28 mouse cellular contexts compared by ENCODE assay signal in the genomic region with DNA sequence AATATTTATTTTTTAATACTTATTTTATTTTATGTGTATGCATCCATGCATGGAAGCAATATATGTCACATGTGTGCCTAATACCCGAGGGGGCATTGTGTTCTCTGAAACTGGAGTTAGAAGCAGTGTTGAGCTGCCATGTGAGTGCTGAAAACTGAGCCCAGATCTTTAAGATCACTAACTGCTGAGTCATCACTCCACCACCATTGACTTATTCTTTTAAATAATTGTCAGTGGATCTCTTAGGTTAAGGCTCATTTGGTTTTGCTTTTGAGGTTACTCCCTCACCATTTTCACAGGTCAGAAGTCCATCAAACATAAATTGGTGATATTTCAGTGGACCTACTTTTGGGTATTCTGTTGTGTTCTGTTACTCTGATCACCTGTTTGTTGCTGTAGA.
"Had no signal": no experiment of that assay in that cellular context is flagged by ENCODE, and none has a peak within 500 bp of the region (broad histone marks: within the 10 kb centered on the region; RNA-seq: fewer than 3 reads in every experiment).

No protein-coding gene starts in this region.

- H3K4me1 ChIP-seq: embryonic facial prominence, embryonic 10.5 days; embryonic facial prominence, embryonic 12.5 days; embryonic facial prominence, embryonic 13.5 days; embryonic facial prominence, embryonic 15.5 days; forebrain, embryonic 10.5 days; forebrain, embryonic 12.5 days; forebrain, embryonic 13.5 days; forebrain, embryonic 15.5 days; heart, embryonic 10.5 days had no signal

- H3K36me3 ChIP-seq: embryonic facial prominence, embryonic 10.5 days; embryonic facial prominence, embryonic 12.5 days; embryonic facial prominence, embryonic 13.5 days; embryonic facial prominence, embryonic 15.5 days; forebrain, embryonic 10.5 days; forebrain, embryonic 12.5 days; forebrain, embryonic 15.5 days; heart, embryonic 10.5 days had no signal

- H3K27ac ChIP-seq: embryonic facial prominence, embryonic 10.5 days; embryonic facial prominence, embryonic 12.5 days; embryonic facial prominence, embryonic 13.5 days; embryonic facial prominence, embryonic 15.5 days; forebrain, embryonic 10.5 days; forebrain, embryonic 12.5 days; forebrain, embryonic 13.5 days; forebrain, embryonic 15.5 days; gastrocnemius, adult 2 months; heart, adult 2 months; heart, embryonic 10.5 days had no signal

- H3K9ac ChIP-seq: embryonic facial prominence, embryonic 12.5 days; embryonic facial prominence, embryonic 13.5 days; embryonic facial prominence, embryonic 15.5 days; forebrain, embryonic 12.5 days; forebrain, embryonic 13.5 days; forebrain, embryonic 15.5 days; forebrain, postnatal 0 days had no signal

- H3K27me3 ChIP-seq: embryonic facial prominence, embryonic 12.5 days; embryonic facial prominence, embryonic 13.5 days; embryonic facial prominence, embryonic 15.5 days; forebrain, embryonic 12.5 days; forebrain, embryonic 13.5 days; forebrain, embryonic 15.5 days had no signal

- H3K4me3 ChIP-seq: embryonic facial prominence, embryonic 10.5 days; embryonic facial prominence, embryonic 12.5 days; embryonic facial prominence, embryonic 13.5 days; embryonic facial prominence, embryonic 15.5 days; erythroblast, embryonic 14.5 days; forebrain, embryonic 10.5 days; forebrain, embryonic 12.5 days; forebrain, embryonic 13.5 days; forebrain, embryonic 15.5 days; gastrocnemius, adult 2 months; heart, adult 2 months; heart, embryonic 10.5 days had no signal

- ATAC-seq: forebrain, embryonic 13.5 days; forebrain, embryonic 14.5 days; forebrain, embryonic 15.5 days; forebrain, embryonic 16.5 days; forebrain, postnatal 0 days had no signal

- H3K9me3 ChIP-seq: embryonic facial prominence, embryonic 10.5 days; embryonic facial prominence, embryonic 12.5 days; embryonic facial prominence, embryonic 13.5 days; embryonic facial prominence, embryonic 15.5 days; forebrain, embryonic 10.5 days; forebrain, embryonic 12.5 days; forebrain, embryonic 13.5 days; forebrain, embryonic 15.5 days; heart, embryonic 10.5 days had no signal

- H3K4me2 ChIP-seq: embryonic facial prominence, embryonic 12.5 days; embryonic facial prominence, embryonic 13.5 days; embryonic facial prominence, embryonic 15.5 days; forebrain, embryonic 12.5 days; forebrain, embryonic 13.5 days; forebrain, embryonic 15.5 days; heart, embryonic 11.5 days had no signal

- DNase-seq: cerebellum, adult 9-11 months; cerebellum, postnatal 10 days; cerebellum, postnatal 14 days; cerebellum, postnatal 25 days; cerebellum, postnatal 36 days; embryo, embryonic 11 days; forebrain, postnatal 0 days; gastrocnemius, adult 2 months; gastrocnemius, postnatal 10 days; gastrocnemius, postnatal 14 days; gastrocnemius, postnatal 25 days; gastrocnemius, postnatal 36 days; heart, adult 11 months; heart, adult 18-20 months; heart, adult 2 months had no signal
